Mouse (Mus musculus) C2C12 (cell line): ENCODE measurements around the gene Fdxacb1.

Source experiments
- CEBPB ChIP-seq: IDR thresholded peaks from one replicate; pipeline ENCODE4 v1.6.1; 2011; ENCODE audit warnings: low read depth, mild to moderate bottlenecking, control low read depth, moderate library complexity
- CTCF ChIP-seq: IDR thresholded peaks from one replicate; pipeline ENCODE4 v1.5.1; 2011; ENCODE audit not compliant: control insufficient read depth, insufficient read depth, insufficient read length
- FOSL1 ChIP-seq: IDR thresholded peaks from one replicate; pipeline ENCODE4 v1.8.0; 2011; ENCODE audit warnings: mild to moderate bottlenecking, low read length; ENCODE audit not compliant: poor library complexity, insufficient read depth, severe bottlenecking
- MAX ChIP-seq: IDR thresholded peaks from one replicate; pipeline ENCODE4 v1.6.1; 2011; ENCODE audit warnings: mild to moderate bottlenecking, control low read depth
- MYOD1 ChIP-seq: IDR thresholded peaks from one replicate; pipeline ENCODE4 v1.6.1; 2011; ENCODE audit warnings: low read depth; ENCODE audit not compliant: control insufficient read depth, insufficient read length
- MYOG ChIP-seq: IDR thresholded peaks from one replicate; pipeline ENCODE4 v1.6.1; 2011; ENCODE audit not compliant: control insufficient read depth, insufficient read length; ENCODE audit errors: extremely low read depth
- USF1 ChIP-seq: IDR thresholded peaks from one replicate; pipeline ENCODE4 v1.6.1; 2011; ENCODE audit warnings: low read depth, mild to moderate bottlenecking, control low read depth, moderate library complexity

DNA sequence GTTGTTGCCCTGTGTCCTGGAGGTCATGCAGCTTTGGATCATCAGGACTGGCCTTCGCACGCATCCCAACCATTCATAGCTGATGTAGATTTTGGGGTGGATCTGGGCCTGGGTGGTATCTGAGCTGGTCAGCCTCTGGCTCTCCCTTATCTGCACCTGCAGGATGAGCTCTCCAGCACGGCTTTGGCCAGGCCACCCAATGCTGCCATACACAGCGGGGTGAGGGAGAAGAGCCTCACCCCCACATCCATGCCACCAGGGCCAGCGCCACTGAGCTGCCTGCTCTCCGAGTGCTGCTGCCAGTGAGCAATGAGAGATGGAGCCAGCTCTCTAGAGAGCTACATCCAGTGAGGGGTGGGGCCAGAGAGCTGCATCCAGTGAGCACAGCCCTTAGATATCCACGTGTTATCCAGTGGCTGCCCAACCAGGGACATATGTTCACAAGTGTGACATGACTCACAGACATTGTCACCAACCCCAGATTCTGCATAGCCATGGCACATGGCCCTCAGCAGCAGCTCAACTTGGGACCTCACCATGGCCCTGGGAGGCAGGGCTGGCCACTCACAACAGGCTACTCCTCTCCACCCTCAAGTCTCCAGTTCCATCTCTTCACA, 35.1 kb downstream of the Fdxacb1 start:
- no peak for TF ChIP-seq MYOD1
- TF ChIP-seq USF1, result no peak
- TF ChIP-seq CTCF, result no peak
- no peak for TF ChIP-seq MAX
- no peak for TF ChIP-seq CEBPB
- no peak for TF ChIP-seq FOSL1
- no peak for TF ChIP-seq MYOG
